Mouse (Mus musculus) gastrocnemius, postnatal 4 days (tissue): ENCODE results near the gene Arl2bp. TPM values are rescaled to one million over a fixed set of nuclear protein-coding genes. Genes with fewer than 3 reads are reported as not detected.

Source experiments
- DNase-seq, 2 experiments: peaks; one replicate each; pipeline ENCODE4 v3.0.0; 2021 to 2022; ENCODE audit warnings: low spot score in 2 of 2, mixed read lengths in 2 of 2
- total RNA-seq, 2 experiments: library from RNA; stranded (reverse); gene quantifications; 2 replicates each; pipeline ENCODE4 v1.2.3; 2021

Arl2bp gene
- total RNA-seq, 2 experiments from 2014 or later, result 70.9 to 77.7 TPM

DNA sequence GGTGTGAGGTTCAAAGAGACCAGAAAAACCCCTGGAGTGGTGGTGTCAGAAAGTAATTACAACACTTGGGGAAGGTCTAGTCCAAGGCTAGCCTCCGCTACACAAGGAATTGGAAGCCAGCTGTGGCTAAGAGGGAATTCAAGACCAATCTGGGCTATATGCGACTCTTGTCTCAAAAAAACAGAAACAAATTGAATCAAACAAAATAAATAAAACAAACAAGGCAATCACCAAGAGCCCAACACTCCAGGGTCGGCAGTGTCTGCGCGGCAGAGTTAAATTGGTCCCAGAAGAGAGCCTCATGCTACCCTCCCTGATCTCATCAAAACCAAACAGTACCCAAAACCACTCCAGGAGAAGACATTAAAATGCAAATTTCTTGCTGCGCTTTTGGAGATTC lies 28.3 kb downstream of the Arl2bp start:
- no peak for DNase-seq

DNA sequence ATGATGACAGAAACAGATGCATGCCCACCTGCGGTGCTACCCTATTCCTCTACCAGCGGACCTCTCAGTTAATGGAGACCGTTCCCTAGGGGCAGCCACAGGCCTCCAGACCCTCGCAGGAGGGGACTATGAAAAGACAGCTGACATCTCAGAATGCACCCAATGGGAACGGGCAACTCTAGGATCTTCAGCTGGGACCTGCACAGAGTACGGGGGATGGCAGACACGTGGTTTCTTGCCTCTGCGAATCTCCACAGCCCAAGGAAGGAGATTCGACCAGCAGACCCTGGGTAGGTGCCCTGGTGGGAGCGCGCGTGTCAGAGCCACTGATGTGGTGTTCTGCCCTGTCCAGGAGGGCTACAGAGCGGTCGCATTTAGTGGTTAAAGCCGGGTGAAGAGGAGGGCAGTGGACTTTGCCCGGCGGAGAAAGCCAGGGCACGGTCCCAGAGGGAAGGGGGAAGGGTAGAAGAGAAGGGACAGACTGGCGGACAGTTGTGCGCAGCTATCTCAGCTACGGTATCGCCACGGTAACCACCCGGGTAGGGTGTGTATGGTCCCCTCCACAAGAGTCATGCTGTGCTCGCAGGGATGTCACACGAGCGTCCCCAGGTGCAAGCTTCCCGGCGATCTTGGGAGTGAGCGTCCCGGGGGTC lies 29.1 kb downstream of the Arl2bp start:
- DNase-seq, result no peak

DNA sequence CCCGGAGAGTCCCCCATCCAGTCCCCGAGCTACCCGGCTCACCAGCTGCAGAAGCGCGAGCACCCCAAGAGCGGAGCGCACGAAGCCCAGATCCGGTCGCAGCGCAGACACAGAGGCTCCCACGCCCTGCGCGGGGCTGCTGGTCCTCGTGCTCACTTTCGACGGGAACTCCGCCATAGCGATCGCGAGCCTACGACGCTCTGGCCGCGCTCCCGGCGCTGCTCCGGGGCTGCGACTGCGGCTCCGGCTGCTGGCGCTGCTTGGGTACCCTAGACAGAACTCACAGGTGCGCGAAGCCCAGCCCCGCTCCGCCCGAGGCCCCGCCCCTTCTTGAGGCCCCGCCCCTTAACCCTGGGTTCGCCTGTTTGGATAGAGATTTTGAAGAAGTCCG lies 29.6 kb downstream of the Arl2bp start, which contains the start of gene Pllp:
Gene Pllp, minus strand, starts transcription at position 285 of the 391 bp plus-strand sequence.
- no peak for DNase-seq

DNA sequence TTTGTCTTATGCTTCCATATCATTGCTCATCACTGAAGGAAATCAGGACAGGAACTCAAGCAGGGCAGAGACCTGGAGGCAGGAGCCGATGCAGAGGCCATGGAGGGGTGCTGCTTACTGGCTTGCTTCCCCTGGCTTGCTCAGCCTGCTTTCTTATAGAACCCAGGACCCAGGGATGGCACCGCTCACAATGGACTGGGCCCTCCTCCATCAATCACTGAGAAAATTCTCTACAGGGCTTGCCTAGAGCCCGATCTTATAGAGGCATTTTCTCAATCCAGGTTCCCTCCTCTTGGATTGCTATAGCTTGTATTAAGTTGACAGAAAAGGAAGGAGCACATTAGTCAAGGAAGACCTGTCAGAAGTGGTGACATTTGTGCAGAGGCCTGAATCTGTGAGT lies 30.2 kb downstream of the Arl2bp start:
- no peak for DNase-seq

DNA sequence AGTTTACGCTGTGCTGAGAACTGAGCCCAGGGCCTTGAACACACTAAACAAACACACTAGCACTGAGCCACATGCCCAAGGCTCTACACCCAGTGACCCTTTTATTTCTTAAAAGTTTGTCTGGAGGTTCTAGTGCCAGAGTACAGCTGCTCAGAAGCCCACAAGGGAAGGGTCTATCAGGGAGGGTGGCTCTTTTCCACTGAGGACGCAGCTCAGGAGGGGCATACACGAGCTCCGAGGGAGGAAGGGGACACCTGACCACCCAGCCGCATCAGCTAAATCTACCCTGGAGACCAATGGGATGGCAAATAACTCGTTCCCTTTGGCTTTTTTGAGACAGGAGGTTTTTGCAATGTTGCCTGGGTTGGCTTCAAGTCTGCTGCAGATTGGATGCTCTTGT lies 31.6 kb downstream of the Arl2bp start:
- no peak for DNase-seq

DNA sequence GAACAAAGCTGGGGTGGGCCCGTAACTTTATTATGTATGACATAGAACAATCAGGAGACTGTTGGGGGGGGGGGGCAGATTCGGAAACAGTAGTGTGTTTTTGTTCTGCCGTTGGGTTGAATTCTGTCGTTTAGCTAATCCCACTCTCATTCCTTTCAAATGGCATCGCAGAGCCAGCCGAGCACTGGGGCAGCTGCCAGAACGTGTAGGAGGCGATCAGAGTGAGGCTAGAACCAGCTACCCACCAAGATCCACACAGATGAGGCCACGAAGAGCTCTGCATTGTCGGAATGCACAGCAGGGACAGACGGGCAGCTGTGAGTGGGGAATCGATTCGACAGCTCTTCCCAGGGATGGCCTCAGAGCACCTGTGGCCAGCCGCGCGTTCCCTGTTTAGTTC lies 33.0 kb downstream of the Arl2bp start:
- no peak for DNase-seq

DNA sequence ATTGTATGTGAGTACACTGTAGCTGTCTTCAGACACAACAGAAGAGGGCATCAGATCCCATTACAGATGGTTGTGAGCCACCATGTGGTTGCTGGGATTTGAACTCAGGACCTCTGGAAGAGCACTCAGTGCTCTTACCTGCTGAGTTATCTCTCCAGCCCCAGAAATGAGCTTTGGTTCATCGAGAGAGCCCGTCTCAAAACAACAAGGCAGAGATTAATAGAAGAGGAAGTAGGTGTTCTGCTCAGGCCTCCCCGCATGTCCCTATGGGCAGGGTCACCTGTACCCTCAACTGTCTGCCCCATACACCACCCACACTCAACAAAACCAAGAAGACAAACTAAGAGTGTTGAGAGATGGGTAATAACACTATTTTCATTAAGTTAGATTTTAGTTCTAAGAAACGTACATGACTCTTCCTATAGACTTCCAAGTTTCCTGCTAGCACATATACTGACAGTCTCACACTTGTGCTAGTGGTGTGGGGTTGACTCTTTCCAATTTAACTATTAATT lies 34.1 kb downstream of the Arl2bp start:
- no peak for DNase-seq

DNA sequence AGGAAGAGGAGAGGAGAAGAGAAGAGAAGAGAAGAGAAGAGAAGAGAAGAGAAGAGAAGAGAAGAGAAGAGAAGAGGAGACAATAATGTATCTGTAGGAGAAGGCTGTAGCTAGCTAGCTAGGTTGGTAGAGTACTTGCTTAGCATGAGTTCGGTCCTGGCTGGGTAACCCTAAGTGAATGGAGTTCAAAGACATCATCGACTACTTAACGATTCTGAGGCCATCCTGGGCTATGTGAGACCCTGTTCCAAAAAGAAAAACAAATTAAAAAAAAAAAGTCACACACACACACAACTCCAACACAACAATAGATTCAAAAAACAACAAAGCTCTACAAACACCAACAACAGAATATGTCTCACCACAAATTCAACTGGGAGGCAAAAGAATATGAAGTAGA lies 35.8 kb downstream of the Arl2bp start:
- DNase-seq, result no peak

DNA sequence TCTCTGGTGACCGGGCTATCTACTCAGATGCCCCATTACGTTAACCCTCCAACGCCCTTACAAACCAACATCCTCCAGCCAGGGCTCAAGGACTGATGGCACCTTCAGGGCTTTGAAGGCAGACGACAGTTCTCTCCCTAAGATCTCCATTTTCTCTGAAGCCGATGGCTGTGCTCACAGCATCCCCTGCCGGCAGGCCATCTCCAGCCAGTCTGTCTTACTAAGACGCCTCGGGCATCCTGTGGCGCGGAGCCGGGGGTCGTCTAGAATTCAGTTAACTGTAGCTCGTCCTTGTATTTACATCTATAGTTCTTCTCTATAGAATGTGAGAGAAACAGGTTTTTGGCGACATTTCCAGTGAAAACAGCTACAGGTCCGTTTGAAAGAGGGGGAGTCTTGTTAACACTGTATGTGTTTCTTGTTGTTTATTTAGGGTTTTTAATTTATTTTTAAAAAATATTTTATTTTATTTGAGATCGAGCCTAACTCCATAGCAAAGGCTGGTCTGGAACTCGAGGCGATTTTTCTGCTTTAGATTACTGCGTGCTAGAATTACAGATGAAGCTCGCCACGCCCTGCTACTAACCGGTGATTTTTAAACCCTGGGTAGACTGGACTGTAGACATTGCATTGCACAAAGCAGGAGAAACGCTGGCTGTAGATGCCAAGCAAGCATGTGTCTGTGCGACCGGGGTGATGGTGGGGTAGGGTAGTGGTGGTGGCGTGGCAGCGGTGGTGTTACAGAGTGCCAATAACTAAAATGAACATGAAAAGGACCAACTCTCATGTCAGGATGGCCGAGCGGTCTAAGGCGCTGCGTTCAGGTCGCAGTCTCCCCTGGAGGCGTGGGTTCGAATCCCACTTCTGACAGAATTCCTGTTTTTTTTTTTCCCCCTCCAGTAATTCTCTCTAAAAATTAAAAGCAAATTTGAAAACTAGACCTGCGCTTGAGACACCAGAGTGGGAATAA lies 36.7 kb downstream of the Arl2bp start:
- peak in 1 of 2 experiments; percentile 78 for DNase-seq

DNA sequence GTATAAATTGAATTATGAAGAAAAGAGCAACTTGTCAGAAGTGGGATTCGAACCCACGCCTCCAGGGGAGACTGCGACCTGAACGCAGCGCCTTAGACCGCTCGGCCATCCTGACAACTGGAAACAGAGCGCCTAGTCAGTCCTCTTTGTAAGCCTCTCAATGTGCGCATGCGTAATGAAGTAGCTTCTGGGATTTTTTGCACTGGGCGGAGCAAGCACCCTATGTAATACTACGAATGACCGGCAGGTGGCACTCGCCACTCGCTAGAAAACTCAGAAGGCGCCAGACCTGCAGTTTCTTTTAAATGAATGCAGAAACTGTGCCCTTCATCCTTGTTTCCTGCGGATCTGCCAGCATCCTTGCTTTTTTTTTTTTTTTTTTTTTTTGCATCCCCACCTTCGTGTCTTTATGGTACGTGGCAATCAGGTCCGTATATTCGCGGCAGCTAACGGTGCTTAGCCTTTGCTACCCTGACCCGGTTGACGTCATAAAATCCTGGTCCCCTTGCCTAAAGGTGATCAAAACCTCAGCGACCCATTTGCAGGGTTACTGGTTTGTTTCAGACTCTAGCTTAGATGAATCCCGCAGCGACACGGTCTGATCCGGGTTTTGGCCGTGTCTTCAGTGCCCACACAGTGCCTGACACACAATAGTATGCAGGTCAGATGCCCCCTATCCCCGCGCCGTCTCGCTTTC lies 37.7 kb downstream of the Arl2bp start:
- DNase-seq, result peak; percentile 88 to 94

DNA sequence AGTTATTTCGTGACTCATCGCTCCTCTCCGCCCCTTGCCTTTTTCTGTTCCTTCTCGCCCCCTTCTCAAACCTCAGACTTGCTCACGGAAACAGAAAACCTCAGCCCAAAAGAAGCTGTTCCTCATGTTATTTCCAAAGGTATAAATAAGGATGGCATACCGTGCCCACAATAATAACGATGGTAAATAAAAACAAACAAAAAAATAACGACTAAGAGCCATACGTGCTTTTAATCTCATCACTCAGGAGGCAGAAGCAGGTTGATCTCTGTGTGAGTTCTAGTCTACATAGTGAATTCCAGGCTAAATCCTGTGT lies 38.2 kb downstream of the Arl2bp start:
- no peak for DNase-seq

DNA sequence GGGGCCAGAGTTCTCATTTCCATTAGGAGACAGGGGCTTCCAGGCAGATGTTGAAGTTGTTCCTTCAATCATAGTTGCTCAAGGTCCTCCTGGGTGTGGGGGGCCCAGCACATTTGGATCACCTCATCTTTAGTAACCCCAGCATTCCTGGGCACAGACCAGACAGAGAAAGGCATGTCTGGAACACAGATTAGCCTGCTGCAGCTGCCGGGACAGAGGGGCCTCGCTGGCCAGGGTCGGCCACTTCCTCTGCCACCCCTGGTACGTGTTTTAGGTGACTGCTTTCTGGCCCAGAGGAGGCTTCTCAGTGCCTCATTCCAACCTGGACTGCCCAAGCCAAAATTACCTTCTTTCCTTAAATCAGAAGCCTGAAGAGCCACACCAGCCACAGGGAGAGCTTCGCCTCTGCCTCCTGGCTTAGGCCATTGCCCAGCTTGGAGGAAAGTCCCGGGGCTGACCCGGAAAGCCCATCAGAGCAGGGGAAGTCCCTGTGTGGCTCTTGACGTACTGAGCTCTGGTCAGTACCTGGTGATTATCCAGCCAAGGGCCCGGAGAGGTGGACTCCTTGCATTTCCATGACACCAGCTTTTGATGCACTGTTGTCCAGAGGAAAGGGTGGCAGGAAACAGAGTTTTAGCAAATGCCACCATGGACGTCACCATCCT lies 39.3 kb downstream of the Arl2bp start:
- no peak for DNase-seq

DNA sequence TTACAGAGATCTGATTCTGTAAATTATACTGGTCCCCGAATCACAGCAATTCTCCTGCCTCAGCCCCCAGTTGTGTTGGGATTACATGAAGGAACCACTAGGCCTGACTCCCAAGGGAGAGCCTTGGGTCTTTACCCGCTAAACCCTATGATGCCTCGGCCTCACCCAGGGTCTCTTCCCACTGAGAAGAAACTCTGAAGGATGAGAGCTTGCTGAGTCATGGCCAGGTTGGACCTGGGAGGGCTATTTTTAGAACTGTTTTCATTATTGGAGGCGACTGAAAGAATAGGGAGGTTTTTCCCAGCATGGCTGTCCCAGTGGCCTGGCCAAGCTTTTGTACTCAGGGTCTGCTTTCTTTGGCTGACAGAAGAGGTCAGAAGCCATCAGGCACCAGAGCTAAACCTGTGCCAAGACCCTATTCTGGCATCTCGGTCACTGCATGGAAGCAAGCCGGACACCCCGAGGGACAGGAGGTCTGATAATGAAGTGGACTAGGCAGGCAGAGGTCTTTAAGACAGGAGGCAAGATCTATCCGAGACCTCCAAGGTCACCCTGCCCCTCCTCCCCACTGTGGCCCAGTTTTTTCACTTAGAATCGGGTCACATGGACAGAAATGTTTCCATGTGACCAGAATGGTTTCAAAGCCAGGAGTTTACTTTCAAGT lies 40.5 kb downstream of the Arl2bp start:
- DNase-seq, result no peak

DNA sequence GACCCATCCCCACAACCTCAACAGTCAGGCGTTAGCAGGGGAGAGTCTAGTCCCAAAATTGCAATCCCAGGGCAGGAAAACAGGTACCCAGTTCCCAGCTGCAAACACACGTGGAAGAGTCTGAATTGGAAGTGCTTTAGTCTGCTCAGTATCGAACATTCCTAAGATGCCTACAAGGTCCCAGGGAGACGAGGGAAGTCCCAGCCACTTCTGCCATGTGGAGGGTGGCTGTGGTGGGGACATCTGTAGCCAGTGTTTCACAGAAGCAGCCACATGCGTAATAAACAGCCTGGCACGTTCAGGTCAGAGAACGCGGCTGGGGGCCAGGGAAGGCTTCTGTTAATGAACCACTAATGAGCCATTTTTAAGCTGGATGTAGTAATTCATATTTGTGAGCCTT lies 43.9 kb downstream of the Arl2bp start:
- DNase-seq, result no peak

DNA sequence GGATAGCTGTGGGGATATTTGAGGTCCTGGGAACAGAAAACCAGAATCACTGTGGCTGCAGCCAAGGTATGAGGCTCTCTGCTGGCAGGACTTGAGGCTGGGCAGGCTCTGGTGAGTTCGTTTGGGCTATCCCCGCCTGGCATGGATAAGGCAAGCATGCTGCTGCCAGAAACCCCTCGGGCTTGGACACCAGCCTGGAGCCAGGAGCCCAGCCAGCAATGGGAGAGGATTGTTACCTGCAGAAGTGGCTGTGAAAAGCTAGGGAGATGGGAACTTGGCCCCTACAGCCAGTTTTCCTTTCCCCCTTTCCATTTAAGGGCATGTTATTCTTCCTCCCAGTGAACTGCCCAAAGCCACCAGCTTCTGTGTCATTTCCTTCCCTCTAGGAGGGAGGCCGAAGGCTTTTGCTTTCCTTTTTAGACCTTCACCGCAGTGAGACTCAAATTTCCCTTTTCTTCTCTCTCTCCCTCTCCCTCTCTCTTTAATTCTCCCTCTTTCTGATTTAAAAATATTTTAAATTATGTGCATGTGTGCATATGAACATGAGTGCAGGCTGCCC lies 44.8 kb downstream of the Arl2bp start:
- no peak for DNase-seq

DNA sequence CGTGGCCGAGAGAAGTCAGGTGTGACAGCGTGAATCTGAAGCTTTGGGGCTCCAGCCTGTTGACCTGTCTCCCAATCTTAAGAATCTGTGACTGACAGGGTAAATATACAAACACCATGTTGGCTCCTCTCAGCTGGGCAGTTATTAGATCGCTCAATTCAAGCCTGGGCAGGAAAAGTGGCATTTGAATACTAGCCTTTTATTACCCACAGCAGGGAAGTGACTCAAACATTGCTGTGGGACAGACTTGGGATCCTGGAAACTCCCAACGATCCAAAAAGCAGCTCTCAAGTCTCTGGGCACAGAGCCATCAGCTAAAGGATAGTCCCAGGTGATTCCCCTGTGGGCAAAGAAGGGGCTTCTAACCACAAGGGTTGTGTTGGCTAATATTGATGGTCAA lies 48.2 kb downstream of the Arl2bp start:
- DNase-seq, result no peak

DNA sequence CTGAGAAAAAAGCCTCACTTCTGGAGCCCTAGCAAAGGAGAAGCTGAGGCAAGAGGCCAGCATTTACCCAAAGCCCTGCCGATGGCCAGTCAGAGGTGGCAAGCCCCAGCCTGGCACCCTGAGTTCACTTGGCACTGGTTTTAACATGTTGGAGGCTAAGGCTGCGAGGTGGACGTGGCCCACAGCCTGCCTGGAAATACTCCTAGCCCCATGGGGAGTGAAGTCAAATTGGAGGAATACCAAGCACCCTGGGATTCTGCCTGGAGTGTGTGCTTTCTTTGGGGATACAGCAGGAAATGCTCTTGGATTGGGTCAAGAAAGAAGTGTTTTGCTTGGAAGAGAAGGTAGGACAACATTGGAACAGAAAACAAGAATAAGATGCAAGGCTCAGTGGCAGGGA lies 49.5 kb downstream of the Arl2bp start:
- DNase-seq, result no peak

DNA sequence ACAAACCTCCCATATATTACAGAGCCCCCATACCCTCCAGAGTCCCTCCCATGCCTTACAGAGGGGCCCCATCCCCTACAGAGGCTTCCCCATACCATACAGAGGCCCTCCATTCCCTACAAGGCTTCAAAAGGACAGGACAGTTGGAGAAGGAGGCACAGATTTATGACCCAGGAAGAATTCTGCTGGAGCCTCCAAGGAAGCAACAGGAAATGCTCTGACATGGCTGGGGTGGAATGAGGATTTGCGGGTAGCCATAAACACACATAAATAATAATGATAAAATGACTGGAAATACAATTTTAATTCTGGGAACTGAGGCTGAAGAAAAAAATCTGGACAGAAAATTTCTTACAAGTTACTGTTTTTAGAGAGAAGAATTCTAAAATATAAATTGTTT lies 50.4 kb downstream of the Arl2bp start:
- no peak for DNase-seq
